Mouse (Mus musculus): ENCODE measurements around the gene Odf2. TPM values are rescaled to one million over a fixed set of nuclear protein-coding genes. Genes with fewer than 3 reads are reported as not detected.
A peak's percentile ranks its signal among the peaks of the same experiment; 100 is the strongest.

The Odf2 gene
- polyA plus RNA-seq, 1 experiment from 2014 or later: 50.0 TPM

DNA sequence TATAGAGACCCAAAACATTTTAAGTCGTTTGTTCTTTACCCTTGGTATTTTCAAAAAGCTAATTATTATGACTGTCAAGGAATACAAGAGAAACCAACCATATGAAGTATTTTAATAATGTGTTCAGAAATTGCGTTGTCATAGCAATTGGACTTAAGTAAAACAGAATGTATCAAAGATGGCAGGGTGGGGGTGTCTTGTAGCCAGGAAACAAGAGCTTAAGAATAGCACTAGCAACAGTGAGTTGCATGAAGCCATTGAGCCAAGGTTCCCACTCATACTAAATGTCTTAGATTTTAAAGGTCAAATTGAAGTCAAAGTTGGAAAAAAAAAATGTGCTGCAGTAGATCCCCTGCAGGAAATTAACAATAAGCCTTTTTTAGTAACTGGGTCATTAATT, 77.8 kb downstream of the Odf2 start:
- no peak overlapping the region for H3K27ac ChIP-seq (ENCODE audit: low read depth)
- ATAC-seq (replicated peaks; ENCODE audit: low FRiP score, low TSS enrichment, low read depth): no peak
- WGBS: 73% methylated on average over 2 of the region's 2 CpGs

DNA sequence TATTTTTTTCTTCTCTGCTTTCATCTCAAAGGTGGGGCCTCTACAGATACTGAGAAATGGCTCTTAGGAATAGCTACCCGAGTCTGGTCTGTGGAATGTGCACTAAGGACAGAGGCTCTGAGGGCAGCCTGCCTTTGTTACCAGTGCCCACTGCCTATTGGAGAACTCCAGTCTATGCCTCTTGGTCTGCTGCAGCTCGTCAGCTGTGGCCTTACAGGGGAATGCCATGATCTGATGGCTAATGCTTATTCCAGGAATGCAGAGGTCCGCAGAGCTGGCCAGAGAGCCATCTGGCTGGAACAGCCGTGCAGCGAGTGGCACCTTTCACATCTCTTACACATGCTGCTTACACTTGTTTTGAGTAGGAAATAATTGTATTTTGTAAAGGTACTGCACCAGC, 78.7 kb downstream of the Odf2 start:
- DNase-seq (ENCODE audit: low spot score) (no peak), ATAC-seq (replicated peaks; ENCODE audit: low FRiP score, low TSS enrichment, low read depth) (no peak)
- Histone ChIP-seq H3K36me3 (ENCODE audit: control insufficient read depth, insufficient read depth, low read length) (peaks cover 14% of the 10 kb centered on the region; the same call in 1 of the 2 replicates), H3K4me2 (ENCODE audit: low read length) (peak overlapping the region; percentile 67), H3K4me3 (ENCODE audit: low read depth, low read length) (peak overlapping the region; percentile 78; the same call in 1 of the 2 replicates), H3K27ac (ENCODE audit: low read depth) (no peak overlapping the region), H3K4me1 (replicated peaks; ENCODE audit: control insufficient read depth, insufficient read depth, low read length) (peaks cover 38% of the 10 kb centered on the region), H3K9ac (ENCODE audit: low read length) (no peak overlapping the region), H3K9me3 (ENCODE audit: control insufficient read depth, low read length) (no peaks in the 10 kb centered on the region), H3K27me3 (replicated peaks; ENCODE audit: control insufficient read depth, insufficient read depth, low read length) (no peaks in the 10 kb centered on the region)
- 54% methylated on average over 5 of the region's 5 CpGs for WGBS

More for the DNA sequence above, 77.8 kb downstream of the Odf2 start:
- peaks cover 14% of the 10 kb centered on the region; the same call in 1 of the 2 replicates for H3K36me3 ChIP-seq (ENCODE audit: control insufficient read depth, insufficient read depth, low read length)
- H3K4me1 ChIP-seq (replicated peaks; ENCODE audit: control insufficient read depth, insufficient read depth, low read length): peaks cover 36% of the 10 kb centered on the region
- no peaks in the 10 kb centered on the region for H3K27me3 ChIP-seq (replicated peaks; ENCODE audit: control insufficient read depth, insufficient read depth, low read length)
- H3K9ac ChIP-seq (ENCODE audit: low read length): peak overlapping the region; percentile 97
- no peaks in the 10 kb centered on the region for H3K9me3 ChIP-seq (ENCODE audit: control insufficient read depth, low read length)
- H3K4me3 ChIP-seq (ENCODE audit: low read depth, low read length): peak overlapping the region; percentile 78
- DNase-seq (ENCODE audit: low spot score): no peak
- H3K4me2 ChIP-seq (ENCODE audit: low read length): peak overlapping the region; percentile 67

DNA sequence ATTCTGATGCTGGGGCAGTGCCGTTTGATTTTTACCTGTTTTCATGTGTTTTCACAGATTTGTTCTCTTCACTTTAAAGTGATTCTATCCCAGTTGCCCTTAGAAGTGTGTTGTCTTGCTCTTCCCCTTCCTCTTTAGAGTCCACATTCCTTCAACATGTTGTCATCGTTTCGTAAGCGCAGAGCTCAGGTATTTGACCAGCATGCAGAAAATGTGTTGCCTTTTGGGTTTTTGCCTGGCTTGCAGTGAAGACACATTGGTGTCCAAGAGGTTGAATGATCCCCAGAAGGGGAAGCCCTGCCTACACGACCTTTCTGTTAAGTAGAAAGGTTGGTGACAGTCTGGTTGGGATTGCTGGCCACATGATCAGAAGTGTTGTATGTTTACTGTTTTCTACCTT, 79.6 kb downstream of the Odf2 start:
- H3K4me2 ChIP-seq (ENCODE audit: low read length): no peak overlapping the region

DNA sequence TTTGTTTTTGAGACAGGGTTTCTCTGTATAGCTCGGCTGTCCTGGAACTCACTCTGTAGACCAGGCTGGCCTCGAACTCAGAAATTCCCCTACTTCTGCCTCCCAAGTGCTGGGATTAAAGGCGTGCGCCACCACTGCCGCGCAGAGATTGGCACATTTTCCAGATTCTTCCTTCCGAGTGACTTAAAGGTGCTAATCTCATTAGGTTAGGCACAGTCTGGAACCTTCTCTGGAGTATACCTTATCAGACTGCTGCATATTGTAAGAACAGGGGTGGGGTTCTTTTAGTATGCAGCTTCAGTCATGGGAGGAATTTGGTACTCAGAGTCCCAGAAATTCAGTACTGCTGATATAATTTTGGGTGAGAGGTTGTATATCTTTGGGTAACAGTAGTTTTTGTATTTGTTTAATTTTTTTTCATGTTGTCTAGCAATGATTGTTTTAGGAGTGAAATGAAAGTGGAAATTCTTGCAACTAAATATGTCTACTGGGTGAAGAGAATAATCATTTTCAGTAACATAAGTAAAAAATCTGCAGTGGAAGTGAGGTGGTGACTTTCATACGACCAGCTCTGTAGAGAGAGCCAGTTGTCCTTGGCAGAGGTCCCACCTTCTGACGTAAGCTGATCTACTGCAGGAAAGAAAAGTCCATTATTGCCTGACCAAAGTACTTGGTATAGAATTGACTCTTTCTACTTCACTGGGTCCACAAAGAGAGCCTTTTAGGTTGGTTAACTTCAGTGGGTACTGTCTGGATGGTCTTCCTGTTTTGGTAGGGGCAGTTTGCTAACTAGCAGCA, 83.0 kb downstream of the Odf2 start:
- ATAC-seq (replicated peaks; ENCODE audit: low FRiP score, low TSS enrichment, low read depth) (no peak), DNase-seq (ENCODE audit: low spot score) (no peak)
- Histone ChIP-seq H3K27ac (ENCODE audit: low read depth) (no peak overlapping the region), H3K36me3 (ENCODE audit: control insufficient read depth, insufficient read depth, low read length) (peaks cover 26% of the 10 kb centered on the region), H3K4me2 (ENCODE audit: low read length) (no peak overlapping the region), H3K9ac (ENCODE audit: low read length) (no peak overlapping the region), H3K9me3 (ENCODE audit: control insufficient read depth, low read length) (no peaks in the 10 kb centered on the region), H3K27me3 (replicated peaks; ENCODE audit: control insufficient read depth, insufficient read depth, low read length) (no peaks in the 10 kb centered on the region), H3K4me1 (replicated peaks; ENCODE audit: control insufficient read depth, insufficient read depth, low read length) (peaks cover 21% of the 10 kb centered on the region), H3K4me3 (ENCODE audit: low read depth, low read length) (no peak overlapping the region)
- WGBS: 74% methylated on average over 9 of the region's 9 CpGs

More for the DNA sequence above, 79.6 kb downstream of the Odf2 start:
- Histone ChIP-seq H3K27me3 (replicated peaks; ENCODE audit: control insufficient read depth, insufficient read depth, low read length) (no peaks in the 10 kb centered on the region), H3K4me1 (replicated peaks; ENCODE audit: control insufficient read depth, insufficient read depth, low read length) (peaks cover 38% of the 10 kb centered on the region), H3K4me3 (ENCODE audit: low read depth, low read length) (no peak overlapping the region), H3K36me3 (ENCODE audit: control insufficient read depth, insufficient read depth, low read length) (peaks cover 15% of the 10 kb centered on the region; the same call in 1 of the 2 replicates), H3K9me3 (ENCODE audit: control insufficient read depth, low read length) (no peaks in the 10 kb centered on the region), H3K9ac (ENCODE audit: low read length) (no peak overlapping the region), H3K27ac (ENCODE audit: low read depth) (no peak overlapping the region)
- ATAC-seq (replicated peaks; ENCODE audit: low FRiP score, low TSS enrichment, low read depth) (no peak), DNase-seq (ENCODE audit: low spot score) (no peak)
- 54% methylated on average over 5 of the region's 5 CpGs for WGBS

DNA sequence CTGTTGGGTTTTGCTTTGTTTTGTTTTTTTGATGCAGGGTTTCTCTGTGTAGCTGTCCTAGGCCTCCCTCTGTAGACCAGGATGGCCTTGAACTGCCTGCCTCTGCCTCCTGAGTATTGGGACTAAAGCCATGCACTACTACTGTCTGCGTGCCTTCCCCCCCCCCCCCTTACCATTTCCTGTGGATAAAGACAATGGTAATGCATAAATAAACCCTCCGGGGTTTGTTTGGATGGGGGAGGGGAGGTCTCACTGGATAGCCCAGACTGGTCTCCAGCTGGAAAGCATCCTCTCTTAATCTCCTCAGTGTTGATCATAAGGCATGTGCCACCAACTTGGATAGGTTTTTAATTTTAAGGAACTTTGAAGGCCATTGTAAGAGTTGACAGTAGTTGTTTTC, 84.5 kb downstream of the Odf2 start:
- Histone ChIP-seq H3K36me3 (ENCODE audit: control insufficient read depth, insufficient read depth, low read length) (peaks cover 28% of the 10 kb centered on the region), H3K9ac (ENCODE audit: low read length) (no peak overlapping the region), H3K4me3 (ENCODE audit: low read depth, low read length) (no peak overlapping the region), H3K4me2 (ENCODE audit: low read length) (no peak overlapping the region), H3K27ac (ENCODE audit: low read depth) (no peak overlapping the region), H3K27me3 (replicated peaks; ENCODE audit: control insufficient read depth, insufficient read depth, low read length) (no peaks in the 10 kb centered on the region), H3K9me3 (ENCODE audit: control insufficient read depth, low read length) (no peaks in the 10 kb centered on the region), H3K4me1 (replicated peaks; ENCODE audit: control insufficient read depth, insufficient read depth, low read length) (peaks cover 11% of the 10 kb centered on the region)
- ATAC-seq (replicated peaks; ENCODE audit: low FRiP score, low TSS enrichment, low read depth) (no peak), DNase-seq (ENCODE audit: low spot score) (no peak)
- WGBS: 16% methylated on average over 2 of the region's 2 CpGs

DNA sequence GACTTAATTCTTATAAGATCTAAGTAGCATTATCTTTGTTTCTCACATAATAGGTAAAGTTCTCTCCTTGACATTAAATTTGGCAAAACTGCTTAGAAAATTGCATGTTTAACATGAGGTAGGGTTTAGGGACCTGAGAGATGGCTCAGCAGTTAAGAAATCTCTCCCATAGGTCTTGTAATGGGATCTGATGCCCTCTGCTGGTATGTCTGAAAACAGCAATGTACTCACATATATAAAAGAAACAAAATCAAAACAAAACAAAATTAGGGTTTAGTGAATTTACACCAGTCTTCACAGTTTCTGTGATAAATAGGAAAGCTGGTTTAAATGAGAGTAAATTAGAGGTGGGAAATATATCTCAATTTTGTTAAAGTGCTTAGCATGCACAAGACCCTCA, 88.3 kb downstream of the Odf2 start:
- H3K4me3 ChIP-seq (ENCODE audit: low read depth, low read length): no peak overlapping the region
- H3K36me3 ChIP-seq (ENCODE audit: control insufficient read depth, insufficient read depth, low read length): peaks cover 51% of the 10 kb centered on the region
- H3K27me3 ChIP-seq (replicated peaks; ENCODE audit: control insufficient read depth, insufficient read depth, low read length): no peaks in the 10 kb centered on the region
- DNase-seq (ENCODE audit: low spot score): no peak
- H3K4me1 ChIP-seq (replicated peaks; ENCODE audit: control insufficient read depth, insufficient read depth, low read length): no peaks in the 10 kb centered on the region; the same call in 1 of the 2 replicates
- no peak overlapping the region for H3K9ac ChIP-seq (ENCODE audit: low read length)
- ATAC-seq (replicated peaks; ENCODE audit: low FRiP score, low TSS enrichment, low read depth): no peak
- no peaks in the 10 kb centered on the region for H3K9me3 ChIP-seq (ENCODE audit: control insufficient read depth, low read length)
- no peak overlapping the region for H3K27ac ChIP-seq (ENCODE audit: low read depth)
- no peak overlapping the region for H3K4me2 ChIP-seq (ENCODE audit: low read length)

DNA sequence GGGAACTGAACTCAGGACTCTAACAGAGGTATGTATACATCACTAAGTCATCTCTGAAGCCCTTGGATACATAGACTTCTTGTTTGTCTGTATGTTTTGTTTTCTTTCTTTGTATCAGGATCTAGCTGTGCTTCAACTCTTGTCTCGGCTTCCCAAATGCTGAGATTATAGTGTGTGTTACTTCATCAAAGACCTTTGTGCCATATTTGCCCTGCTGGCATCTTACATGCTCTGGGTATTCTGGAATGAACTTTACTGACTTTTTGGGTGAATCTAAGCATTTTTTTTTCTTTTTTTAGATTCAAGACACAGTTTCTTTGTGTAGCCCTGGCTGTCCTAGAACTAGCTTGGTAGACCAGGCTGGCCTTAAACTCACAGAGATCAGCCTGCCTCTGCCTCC, 91.6 kb downstream of the Odf2 start:
- H3K9me3 ChIP-seq (ENCODE audit: control insufficient read depth, low read length): no peaks in the 10 kb centered on the region
- no peak for DNase-seq (ENCODE audit: low spot score)
- H3K9ac ChIP-seq (ENCODE audit: low read length): no peak overlapping the region
- no peaks in the 10 kb centered on the region for H3K4me1 ChIP-seq (replicated peaks; ENCODE audit: control insufficient read depth, insufficient read depth, low read length)
- no peaks in the 10 kb centered on the region for H3K27me3 ChIP-seq (replicated peaks; ENCODE audit: control insufficient read depth, insufficient read depth, low read length)
- WGBS: 97% methylated on average over 1 of the region's 1 CpGs
- no peak overlapping the region for H3K4me3 ChIP-seq (ENCODE audit: low read depth, low read length)
- no peak for ATAC-seq (replicated peaks; ENCODE audit: low FRiP score, low TSS enrichment, low read depth)
- no peak overlapping the region for H3K27ac ChIP-seq (ENCODE audit: low read depth)
- H3K4me2 ChIP-seq (ENCODE audit: low read length): no peak overlapping the region
- H3K36me3 ChIP-seq (ENCODE audit: control insufficient read depth, insufficient read depth, low read length): peaks cover 80% of the 10 kb centered on the region
